Mouse (Mus musculus) CH12.LX (cell line): ENCODE measurements around the gene Exo1. TPM values are rescaled to one million over a fixed set of nuclear protein-coding genes. Genes with fewer than 3 reads are reported as not detected.

Experiments
- DNase-seq: peaks from one replicate; pipeline ENCODE4 v3.0.0-alpha.2; 2013; ENCODE audit errors: extremely low read depth
- H3K27ac ChIP-seq: 2 replicates; pipeline ENCODE4 v1.5.1; 2012; ENCODE audit warnings: low read depth, mild to moderate bottlenecking, control low read depth, moderate library complexity; ENCODE audit not compliant: insufficient read depth
- H3K27me3 ChIP-seq: replicated peaks from 2 replicates; pipeline ENCODE3; 2012; ENCODE audit warnings: inconsistent platforms
- H3K36me3 ChIP-seq, 2 experiments: replicated peaks in 1 of 2; 2 replicates each; pipeline versions ENCODE3 to v1.6.1; 2012; ENCODE audit warnings: inconsistent platforms in 1 of 2, low read length in 1 of 2, mild to moderate bottlenecking in 1 of 2, mixed read lengths in 1 of 2, moderate library complexity in 1 of 2; ENCODE audit not compliant: control insufficient read depth in 1 of 2, insufficient read depth in 1 of 2
- H3K4me1 ChIP-seq, 2 experiments: 2 replicates each; pipeline ENCODE4 v1.6.1; 2012; ENCODE audit warnings: inconsistent platforms in 1 of 2, moderate library complexity in 1 of 2; ENCODE audit not compliant: insufficient read depth in 2 of 2, control insufficient read depth in 1 of 2
- H3K4me2 ChIP-seq: 2 replicates; pipeline ENCODE4 v1.6.1; 2012; ENCODE audit warnings: low read depth, mild to moderate bottlenecking, control low read depth; ENCODE audit not compliant: poor library complexity, insufficient read depth, severe bottlenecking
- H3K4me3 ChIP-seq, 3 experiments: fragments of 150-350 bp in 1 of 3; sonication (generic) in 1 of 3; replicated peaks in 1 of 3; 2 replicates each; pipeline versions ENCODE3 to v1.5.1; 2011 to 2012; ENCODE audit warnings: low read depth in 2 of 3, low read length in 2 of 3, mild to moderate bottlenecking in 2 of 3, moderate library complexity in 2 of 3, control low read depth in 1 of 3, improper control_type of control experiment in 1 of 3, inconsistent platforms in 1 of 3, mixed read lengths in 1 of 3; ENCODE audit not compliant: poor library complexity in 1 of 3
- H3K79me2 ChIP-seq: replicated peaks from 2 replicates; pipeline ENCODE4 v1.6.1; 2012; ENCODE audit warnings: mild to moderate bottlenecking, moderate library complexity; ENCODE audit not compliant: control insufficient read depth, poor library complexity, insufficient read depth, severe bottlenecking; ENCODE audit errors: extremely low read depth
- H3K9ac ChIP-seq: 2 replicates; pipeline ENCODE4 v1.6.1; 2012; ENCODE audit warnings: low read depth, mild to moderate bottlenecking, control low read depth, moderate library complexity; ENCODE audit not compliant: insufficient read depth
- H3K9me3 ChIP-seq: replicated peaks from 2 replicates; pipeline ENCODE3; 2012; ENCODE audit warnings: low read length, inconsistent platforms, mixed read lengths
- CHD1 ChIP-seq: IDR thresholded peaks from 2 replicates; pipeline ENCODE4 v1.6.1; 2012; ENCODE audit warnings: low read depth, low read length, improper control_type of control experiment, inconsistent platforms
- CHD2 ChIP-seq: IDR thresholded peaks from 2 replicates; pipeline ENCODE4 v1.6.1; 2011; ENCODE audit warnings: low read length, improper control_type of control experiment
- CTCF ChIP-seq, 2 experiments: IDR thresholded peaks in 1 of 2; conservative IDR thresholded peaks in 1 of 2; 2 replicates each; pipeline ENCODE4 v1.5.1; 2011 to 2012; ENCODE audit warnings: low read depth in 2 of 2, low read length in 2 of 2, improper control_type of control experiment in 1 of 2, inconsistent platforms in 1 of 2, mild to moderate bottlenecking in 1 of 2, moderate library complexity in 1 of 2
- E2F4 ChIP-seq: IDR thresholded peaks from 2 replicates; pipeline ENCODE4 v1.6.1; 2011; ENCODE audit warnings: low read depth, low read length, improper control_type of control experiment; ENCODE audit not compliant: insufficient replicate concordance
- ELF1 ChIP-seq: IDR thresholded peaks from 2 replicates; pipeline ENCODE4 v1.6.1; 2014; ENCODE audit warnings: low read depth, mild to moderate bottlenecking, inconsistent platforms, low read length, improper control_type of control experiment
- EP300 ChIP-seq: IDR thresholded peaks from 2 replicates; pipeline ENCODE4 v1.6.1; 2011; ENCODE audit warnings: low read length, improper control_type of control experiment
- GABPA ChIP-seq: IDR thresholded peaks from 2 replicates; pipeline ENCODE4 v1.6.1; 2012; ENCODE audit warnings: low read depth, low read length, improper control_type of control experiment, inconsistent platforms; ENCODE audit not compliant: insufficient replicate concordance
- HCFC1 ChIP-seq: IDR thresholded peaks from 2 replicates; pipeline ENCODE4 v1.6.1; 2012; ENCODE audit warnings: low read depth, mild to moderate bottlenecking, inconsistent platforms, low read length, improper control_type of control experiment
- IRF4 ChIP-seq: IDR thresholded peaks from 2 replicates; pipeline ENCODE4 v1.6.1; 2014; ENCODE audit warnings: low read depth, mild to moderate bottlenecking, inconsistent platforms, low read length, improper control_type of control experiment
- JUN ChIP-seq: IDR thresholded peaks from 2 replicates; pipeline ENCODE4 v1.6.1; 2011; ENCODE audit warnings: low read depth, mild to moderate bottlenecking, low read length, improper control_type of control experiment, moderate library complexity; ENCODE audit not compliant: insufficient read depth
- JUND ChIP-seq: conservative IDR thresholded peaks from 2 replicates; pipeline ENCODE4 v1.6.1; 2011; ENCODE audit warnings: low read depth, low read length, improper control_type of control experiment
- MAX ChIP-seq: IDR thresholded peaks from 2 replicates; pipeline ENCODE4 v1.6.1; 2011; ENCODE audit warnings: low read length, improper control_type of control experiment
- MAZ ChIP-seq: IDR thresholded peaks from 2 replicates; pipeline ENCODE4 v1.6.1; 2012; ENCODE audit warnings: low read depth, mild to moderate bottlenecking, inconsistent platforms, low read length, improper control_type of control experiment, moderate library complexity
- MXI1 ChIP-seq: IDR thresholded peaks from 2 replicates; pipeline ENCODE4 v1.6.1; 2011; ENCODE audit warnings: mild to moderate bottlenecking, low read depth, low read length, improper control_type of control experiment
- MYC ChIP-seq: IDR thresholded peaks from 2 replicates; pipeline ENCODE4 v1.6.1; 2011; ENCODE audit warnings: low read depth, mild to moderate bottlenecking, improper control_type of control experiment, low read length
- NELFE ChIP-seq: IDR thresholded peaks from 2 replicates; pipeline ENCODE4 v1.6.1; 2011; ENCODE audit warnings: low read depth, low read length, improper control_type of control experiment
- NRF1 ChIP-seq: IDR thresholded peaks from 2 replicates; pipeline ENCODE4 v1.6.1; 2014; ENCODE audit warnings: low read depth, mild to moderate bottlenecking, inconsistent platforms, low read length, improper control_type of control experiment, moderate library complexity
- PAX5 ChIP-seq: IDR thresholded peaks from 2 replicates; pipeline ENCODE4 v1.6.1; 2012; ENCODE audit warnings: low read length, inconsistent platforms, mixed read lengths
- POLR2A ChIP-seq: IDR thresholded peaks from 2 replicates; pipeline ENCODE4 v1.6.1; 2011; ENCODE audit warnings: low read depth, mild to moderate bottlenecking, improper control_type of control experiment, low read length
- POLR2AphosphoS2 ChIP-seq: IDR thresholded peaks from 2 replicates; pipeline ENCODE4 v1.6.1; 2011; ENCODE audit warnings: low read depth, low read length, improper control_type of control experiment
- RAD21 ChIP-seq: IDR thresholded peaks from 2 replicates; pipeline ENCODE4 v1.6.1; 2011; ENCODE audit warnings: low read depth, mild to moderate bottlenecking, low read length, improper control_type of control experiment, moderate library complexity
- RCOR1 ChIP-seq: conservative IDR thresholded peaks from 2 replicates; pipeline ENCODE4 v1.6.1; 2012; ENCODE audit warnings: low read depth, mild to moderate bottlenecking, inconsistent platforms, low read length, improper control_type of control experiment
- SIN3A ChIP-seq: IDR thresholded peaks from 2 replicates; pipeline ENCODE4 v1.6.1; 2012; ENCODE audit warnings: low read length, improper control_type of control experiment, inconsistent platforms
- SMC3 ChIP-seq: IDR thresholded peaks from 2 replicates; pipeline ENCODE4 v1.6.1; 2011; ENCODE audit warnings: low read depth, low read length, improper control_type of control experiment
- TBP ChIP-seq: conservative IDR thresholded peaks from 2 replicates; pipeline ENCODE4 v1.6.1; 2011; ENCODE audit warnings: low read depth, low read length, improper control_type of control experiment
- UBTF ChIP-seq: IDR thresholded peaks from 2 replicates; pipeline ENCODE4 v1.6.1; 2012; ENCODE audit warnings: low read depth, mild to moderate bottlenecking, inconsistent platforms, low read length, improper control_type of control experiment, moderate library complexity
- USF1 ChIP-seq: IDR thresholded peaks from 2 replicates; pipeline ENCODE4 v1.6.1; 2014; ENCODE audit warnings: low read depth, mild to moderate bottlenecking, inconsistent platforms, low read length, improper control_type of control experiment
- ZC3H11A ChIP-seq: IDR thresholded peaks from 2 replicates; pipeline ENCODE4 v1.6.1; 2012; ENCODE audit warnings: low read depth, mild to moderate bottlenecking, inconsistent platforms, low read length, improper control_type of control experiment
- ZKSCAN1 ChIP-seq: IDR thresholded peaks from 2 replicates; pipeline ENCODE4 v1.6.1; 2012; ENCODE audit warnings: low read depth, inconsistent platforms, low read length, improper control_type of control experiment, borderline replicate concordance
- ZMIZ1 ChIP-seq: IDR thresholded peaks from 2 replicates; pipeline ENCODE4 v1.6.1; 2012; ENCODE audit warnings: low read depth, mild to moderate bottlenecking, inconsistent platforms, low read length, improper control_type of control experiment
- ZNF384 ChIP-seq: IDR thresholded peaks from 2 replicates; pipeline ENCODE4 v1.6.1; 2012; ENCODE audit warnings: low read depth, low read length, improper control_type of control experiment, inconsistent platforms
- dilution Hi-C: fragments of 300-500 bp; cut with MboI; formaldehyde crosslinking; loops from 2 replicates; pipeline ENCODE4 v1.14.3; 2020; ENCODE audit warnings: low sequenced_read_pairs; ENCODE audit not compliant: extremely low pct_unique_long_range_greater_than_20kb, extremely low pct_ligation_motif_present
- in situ Hi-C: fragments of 300-500 bp; cut with MboI; formaldehyde crosslinking; loops from 3 replicates; pipeline ENCODE4 v1.14.3; 2019; ENCODE audit warnings: low sequenced_read_pairs, low pct_ligation_motif_present, low pct_unique_long_range_greater_than_20kb, mixed read lengths
- polyA plus RNA-seq: library from polyadenylated mRNA; unstranded; fragments of >175 nt; gene quantifications from 2 replicates; pipeline ENCODE4 v1.2.1, GENCODE M21; 2012; ENCODE audit warnings: low read depth; ENCODE audit not compliant: insufficient read length
- total RNA-seq, 2 experiments: library from RNA; depleted of rRNA; stranded (reverse); fragments of 300-350 nt in 1 of 2; fragments of >200 nt in 1 of 2; gene quantifications; 2 replicates each; pipeline ENCODE4 v1.2.3; 2012 to 2014

Exo1 gene
- total and polyA plus RNA-seq, 3 experiments = 51.6 to 139 (median 95.2) TPM

DNA sequence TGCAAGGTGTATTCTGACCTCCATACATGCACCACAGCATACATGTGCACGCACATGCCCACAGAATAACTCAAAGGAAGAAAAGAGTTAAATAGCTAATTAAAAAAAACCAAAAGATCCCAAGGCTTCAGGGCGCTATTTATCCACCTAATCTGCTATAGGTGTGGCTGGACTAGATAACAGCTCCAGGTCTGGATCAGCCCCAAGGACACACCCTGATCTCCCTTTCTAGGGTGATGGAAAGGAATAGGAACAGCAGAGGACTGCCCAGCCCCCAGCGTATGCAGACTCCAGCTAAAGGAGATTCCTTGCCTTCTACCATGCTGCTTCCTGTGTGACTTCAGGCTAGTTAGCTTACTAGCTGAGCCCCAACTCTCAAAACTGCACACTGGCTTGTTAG is 31.7 kb downstream of the Exo1 start:
- in situ Hi-C loops (no loop called here), dilution Hi-C loops (no loop called here)
- Histone ChIP-seq H3K4me2 (no peak overlapping the region), H3K27me3 (no peaks in the 10 kb centered on the region), H3K4me1 (no peaks in the 10 kb centered on the region), H3K79me2 (no peaks in the 10 kb centered on the region), H3K9ac (no peak overlapping the region), H3K36me3 (peaks cover 30 to 47% of the 10 kb centered on the region in 2 experiments), H3K27ac (no peak overlapping the region), H3K4me3 (no peak overlapping the region), H3K9me3 (peaks cover 2% of the 10 kb centered on the region)
- no peak for DNase-seq
- TF ChIP-seq MAZ (no peak), ZC3H11A (no peak), CHD1 (no peak), JUND (no peak), MXI1 (no peak), ZMIZ1 (no peak), SIN3A (no peak), E2F4 (no peak), HCFC1 (no peak), MAX (no peak), UBTF (no peak), RCOR1 (no peak), TBP (no peak), SMC3 (no peak)

DNA sequence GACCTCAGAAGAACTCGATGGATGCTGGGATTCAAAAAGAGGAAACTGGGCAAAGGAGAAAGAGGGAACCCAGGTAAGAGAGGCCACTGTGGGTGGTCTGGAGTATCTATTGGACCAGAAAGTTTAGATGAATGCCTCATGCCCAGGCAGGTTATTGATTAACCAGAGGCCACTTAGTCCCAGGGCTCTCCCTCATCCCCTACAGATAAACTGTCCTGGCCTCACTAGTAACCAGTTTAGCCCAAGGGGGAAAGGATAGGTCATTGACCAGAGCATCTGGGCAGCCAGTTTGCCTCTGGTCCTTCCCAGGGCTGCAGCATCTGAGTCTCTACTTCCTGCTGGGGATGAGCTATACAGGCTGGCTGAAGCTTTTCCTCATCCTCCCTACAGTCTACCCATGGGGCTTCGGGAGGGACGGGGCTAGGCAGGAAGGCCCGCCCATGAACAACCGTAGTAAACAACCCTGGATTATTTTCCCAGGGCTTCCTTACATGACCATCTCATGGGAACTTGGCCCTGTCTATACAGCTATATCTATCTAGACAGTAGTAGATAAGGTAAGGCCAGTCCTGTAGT is 33.4 kb downstream of the Exo1 start:
- Histone ChIP-seq H3K4me3 (no peak overlapping the region), H3K4me2 (no peak overlapping the region), H3K27ac (no peak overlapping the region), H3K27me3 (no peaks in the 10 kb centered on the region), H3K79me2 (no peaks in the 10 kb centered on the region), H3K36me3 (peaks cover 15 to 30% of the 10 kb centered on the region in 2 experiments), H3K9me3 (peaks cover 2% of the 10 kb centered on the region), H3K9ac (no peak overlapping the region), H3K4me1 (no peaks in the 10 kb centered on the region)
- dilution Hi-C loops (no loop called here), in situ Hi-C loops (no loop called here)
- DNase-seq = no peak
- TF ChIP-seq PAX5 = no peak
- no peak for TF ChIP-seq GABPA
- TF ChIP-seq POLR2AphosphoS2 = no peak
- no peak for TF ChIP-seq CTCF (conservative IDR thresholded peaks at IDR 0.05 in 1 of 2, IDR thresholded peaks at IDR 0.05 in 1 of 2; ENCODE audit: low read depth in 2 of 2, low read length in 2 of 2)
- TF ChIP-seq JUND = no peak
- no peak for TF ChIP-seq CHD2
- TF ChIP-seq EP300 = no peak
- no peak for TF ChIP-seq IRF4
- no peak for TF ChIP-seq NRF1
- no peak for TF ChIP-seq HCFC1
- no peak for TF ChIP-seq CHD1
- TF ChIP-seq POLR2A = no peak
- TF ChIP-seq ZNF384 = no peak
- no peak for TF ChIP-seq USF1
- TF ChIP-seq JUN = no peak
- no peak for TF ChIP-seq MYC
- TF ChIP-seq ZKSCAN1 = no peak
- no peak for TF ChIP-seq NELFE
- no peak for TF ChIP-seq ELF1
- no peak for TF ChIP-seq RAD21
